ENCODE assay signal across 9 mouse cellular contexts in genomic region chr3:51482781-51483180, GRCm38 (mm10). TPM values are rescaled to one million over a fixed set of nuclear protein-coding genes. Genes with fewer than 3 reads are reported as not detected.
DNase-seq lines count a peak whose midpoint lies in the region; ATAC-seq lines count a peak whose summit lies in the region.
"Had no signal": no experiment of that assay in that cellular context is flagged by ENCODE, and none has a peak within 500 bp of the region (broad histone marks: within the 10 kb centered on the region; RNA-seq: fewer than 3 reads in every experiment).

No protein-coding gene starts in this region.

- WGBS in neural tube, embryonic 11.5 days, result 81% methylated on average over 3 of the region's 3 CpGs
- 51% methylated on average over 3 of the region's 3 CpGs for WGBS in liver, embryonic 13.5 days (ENCODE audit: insufficient replicate concordance)

- peak; percentile 30 for DNase-seq in cerebellum, adult 9-11 months
- no peak for DNase-seq in cerebellum, adult 18-20 months
- no peak for DNase-seq in neural tube, embryonic 11.5 days (ENCODE audit: low spot score)
- no peak for DNase-seq in neural tube, embryonic 10.5 days (ENCODE audit: extremely low spot score, low spot score)
- DNase-seq in liver, embryonic 13.5 days, result no peak
- DNase-seq in left cerebral cortex, postnatal 25 days (ENCODE audit: low spot score in 2 of 2), result no peak
- DNase-seq in testis, postnatal 14 days (ENCODE audit: low spot score), result no peak
- DNase-seq in gastrocnemius, postnatal 4 days (ENCODE audit: low spot score in 2 of 2), result no peak
- DNase-seq: gastrocnemius, postnatal 25 days had no signal

- H3K4me2 ChIP-seq in neural tube, embryonic 11.5 days (ENCODE audit: low read depth), result peak overlapping the region; percentile 92
- peak overlapping the region; percentile 90 for H3K4me2 ChIP-seq in liver, embryonic 13.5 days

- intact Hi-C loops in left cerebral cortex, postnatal 25 days (cut with DNase I), result loop anchor here (5.0 kb wide), 2 partner anchors 165 to 1685 kb away; no protein-coding TSS in a partner anchor

- no peaks in the 10 kb centered on the region for H3K36me3 ChIP-seq in neural tube, embryonic 11.5 days (ENCODE audit: control insufficient read depth, insufficient read depth, low read length)
- H3K36me3 ChIP-seq in liver, embryonic 13.5 days, result no peaks in the 10 kb centered on the region

- peak overlapping the region; percentile 70; the same call in 1 of the 2 replicates for H3K4me3 ChIP-seq in neural tube, embryonic 11.5 days (ENCODE audit: low read depth, low read length)
- H3K4me3 ChIP-seq in liver, embryonic 13.5 days (replicated peaks), result peak overlapping the region; percentile 72

- no peak overlapping the region for H3K27ac ChIP-seq in neural tube, embryonic 11.5 days (ENCODE audit: low read depth, low read length)
- H3K27ac ChIP-seq in liver, embryonic 13.5 days, result no peak overlapping the region; the same call in 1 of the 2 replicates

- H3K9ac ChIP-seq in neural tube, embryonic 11.5 days (ENCODE audit: low read length), result no peak overlapping the region
- H3K9ac ChIP-seq in liver, embryonic 13.5 days, result peak overlapping the region; percentile 85

- H3K4me1 ChIP-seq in neural tube, embryonic 11.5 days (ENCODE audit: control insufficient read depth, insufficient read depth, low read length), result peaks cover 8% of the 10 kb centered on the region
- peaks cover 27% of the 10 kb centered on the region for H3K4me1 ChIP-seq in liver, embryonic 13.5 days (replicated peaks)

- ATAC-seq in neural tube, embryonic 11.5 days (ENCODE audit: insufficient read depth, low FRiP score, low TSS enrichment), result no peak
- ATAC-seq in liver, embryonic 13.5 days (ENCODE audit: low read depth), result no peak

- H3K9me3 ChIP-seq in neural tube, embryonic 11.5 days (ENCODE audit: control insufficient read depth, low read length), result no peaks in the 10 kb centered on the region
- no peaks in the 10 kb centered on the region for H3K9me3 ChIP-seq in liver, embryonic 13.5 days (replicated peaks)

- no peaks in the 10 kb centered on the region for H3K27me3 ChIP-seq in neural tube, embryonic 11.5 days (ENCODE audit: control insufficient read depth, insufficient read depth, low read length)
- H3K27me3 ChIP-seq in liver, embryonic 13.5 days, result no peaks in the 10 kb centered on the region

RNA-seq across cellular contexts. Expression of gene Rab33b, which starts 0.9 kb away (rescaled TPM):
- 13.4 and 14.7 TPM in 2 replicates for polyA plus RNA-seq in neural tube, embryonic 11.5 days (2014; fragmentation: Nextera tagmentation; extraction: Ambion mirVana)
- 4.9 and 5.8 TPM in 2 replicates for polyA plus RNA-seq in liver, embryonic 13.5 days (2015; fragmentation: Nextera tagmentation; extraction: Ambion mirVana)
- total RNA-seq in left cerebral cortex, postnatal 25 days (2021), result 10 to 100 TPM; 20.4 to 22.5 TPM
- total RNA-seq in gastrocnemius, postnatal 4 days (2021), result 10 to 100 TPM; 16.5 to 21.0 TPM
